Mouse (Mus musculus) Patski (cell line): ENCODE data around the gene Snrk. TPM values are rescaled to one million over a fixed set of nuclear protein-coding genes. Genes with fewer than 3 reads are reported as not detected.

Experiments
- ATAC-seq: fragments of 100-300 bp; one replicate; pipeline ENCODE4 v1.8.0; 2021
- CTCF ChIA-PET: fragments of 350-600 bp; sonication (Branson Sonifier 250); formaldehyde crosslinking; loops from one replicate; lab custom pipeline; 2022; ENCODE audit warnings: inconsistent platforms; lab: Charles Lee
- POLR2A ChIA-PET: fragments of 350-600 bp; sonication (Branson Sonifier 250); formaldehyde crosslinking; loops from one replicate; lab custom pipeline; 2022; ENCODE audit warnings: antibody characterized with exemption, inconsistent platforms; lab: Charles Lee
- DNase-seq: peaks from one replicate; pipeline ENCODE4 v3.0.0-alpha.2; 2011; ENCODE audit warnings: low read depth, low spot score
- H3K27me3 ChIP-seq: fragments of 371-371 bp; one replicate; pipeline ENCODE4 v1.5.1; 2021
- CTCF ChIP-seq: fragments of 100-300 bp; IDR thresholded peaks from one replicate; pipeline ENCODE4 v1.5.1; 2021
- in situ Hi-C: fragments of 300-500 bp; cut with MboI; formaldehyde crosslinking; loops from 3 replicates; pipeline ENCODE4 v1.11.1; 2018; ENCODE audit warnings: low pct_unique_long_range_greater_than_20kb, mixed read lengths
- polyA plus RNA-seq: library from polyadenylated mRNA; unstranded; gene quantifications from one replicate; pipeline ENCODE4 v1.2.3, GENCODE M21; 2021

Gene Snrk
- 28.1 TPM for polyA plus RNA-seq

DNA sequence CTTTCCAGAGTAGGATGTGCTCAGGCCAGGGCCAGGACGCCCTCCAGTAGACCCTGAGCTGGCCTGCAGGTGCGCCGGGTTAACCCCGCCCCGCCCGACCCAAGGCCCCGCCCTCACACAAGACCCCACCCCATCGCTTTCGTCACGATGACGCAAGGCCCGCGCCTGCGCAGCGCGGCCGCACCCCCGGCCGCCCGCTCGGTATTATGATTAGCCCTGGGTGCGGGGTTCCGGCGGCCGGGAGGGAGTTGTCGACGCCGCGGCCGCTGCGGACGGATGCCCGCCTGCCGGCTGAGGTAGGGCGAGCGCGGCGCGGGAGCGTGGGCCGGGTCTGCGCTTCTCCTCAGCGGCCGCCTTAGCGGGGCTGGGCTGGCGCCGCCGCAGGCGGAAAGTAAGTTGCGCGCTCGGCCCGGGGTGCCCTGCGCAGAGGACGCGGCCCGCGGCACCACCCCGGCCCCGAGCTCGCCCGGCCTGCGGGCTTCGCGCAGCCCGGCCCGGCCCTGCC lies at the start of gene Snrk:
Snrk (plus strand) TSS at position 155 of the 505 bp plus-strand sequence.
- DNase-seq (no peak), ATAC-seq (peak; percentile 73)
- in situ Hi-C loops = loop anchor here (5.0 kb wide), 1 partner anchor 95 kb away; no protein-coding TSS in a partner anchor
- peak; percentile 36 for TF ChIP-seq CTCF
- POLR2A ChIA-PET = interaction anchor here (0.6 to 1.2 kb wide), 5 partner anchors 17 to 215 kb away, joined by 3 to 4 read pairs (median 3); no protein-coding TSS in a partner anchor
- CTCF ChIA-PET = interaction anchor here (3.7 kb wide), 1 partner anchor 68 kb away, joined by 15 read pairs; no protein-coding TSS in a partner anchor
- H3K27me3 ChIP-seq = peaks cover 28% of the 10 kb centered on the region

DNA sequence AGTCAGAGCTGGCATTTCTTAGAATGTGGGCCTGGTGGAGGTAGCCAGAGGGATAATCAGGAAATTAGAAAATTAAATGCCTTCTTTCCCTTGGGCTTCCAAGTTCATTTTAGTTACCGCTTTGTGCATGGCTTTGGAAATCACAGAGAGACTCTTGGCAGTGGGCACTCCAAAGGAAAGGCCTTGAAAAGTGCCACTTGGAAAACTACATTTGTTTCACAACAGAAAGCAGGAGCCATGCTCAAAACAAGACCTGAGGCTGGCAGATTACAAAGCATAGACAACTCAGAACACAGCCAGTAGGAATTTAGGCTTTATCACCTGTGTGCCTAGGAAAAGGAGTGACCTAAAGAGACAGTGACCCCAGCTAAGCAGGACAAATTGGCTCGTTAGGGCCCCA lies 49.4 kb upstream of the Snrk start:
- ATAC-seq (no peak), DNase-seq (no peak)
- H3K27me3 ChIP-seq = no peaks in the 10 kb centered on the region
- in situ Hi-C loops = no loop called here
- no peak for TF ChIP-seq CTCF
- ChIA-PET CTCF (no interaction called here), POLR2A (no interaction called here)

DNA sequence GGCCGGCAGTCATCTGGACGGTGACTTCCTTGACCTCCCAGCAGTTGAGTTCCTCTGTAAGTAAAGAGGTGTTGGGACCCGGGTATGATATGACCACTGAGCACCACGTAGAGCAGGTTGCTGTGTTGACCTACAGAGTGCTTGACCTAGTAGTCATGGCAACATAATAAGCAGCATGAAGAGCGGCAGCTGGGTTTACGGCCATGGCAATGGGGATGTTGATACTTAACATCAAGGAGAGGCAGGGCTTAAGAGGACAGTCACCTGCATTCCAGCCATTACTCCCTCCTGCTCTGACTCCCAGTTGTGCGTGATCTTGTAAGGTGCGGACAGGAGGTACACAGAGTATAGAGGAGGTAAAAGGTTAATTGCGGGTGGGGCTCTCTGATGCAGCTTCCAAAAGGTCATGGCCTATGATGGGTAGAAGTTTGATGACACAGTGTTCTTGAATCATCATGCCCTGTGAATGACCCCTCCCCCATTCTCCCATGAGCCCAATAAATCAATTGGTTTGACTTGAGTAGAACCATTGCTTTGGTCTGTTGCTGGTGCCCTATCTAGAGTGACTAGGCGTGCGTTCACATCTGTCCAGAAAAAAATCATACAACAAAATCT lies 47.4 kb upstream of the Snrk start:
- in situ Hi-C loops = no loop called here
- CTCF ChIA-PET = interaction anchor here (1.5 kb wide), 1 partner anchor 175 kb away, joined by 3 read pairs; no protein-coding TSS in a partner anchor
- ATAC-seq (no peak), DNase-seq (no peak)
- H3K27me3 ChIP-seq = no peaks in the 10 kb centered on the region
- POLR2A ChIA-PET = no interaction called here
- no peak for TF ChIP-seq CTCF

DNA sequence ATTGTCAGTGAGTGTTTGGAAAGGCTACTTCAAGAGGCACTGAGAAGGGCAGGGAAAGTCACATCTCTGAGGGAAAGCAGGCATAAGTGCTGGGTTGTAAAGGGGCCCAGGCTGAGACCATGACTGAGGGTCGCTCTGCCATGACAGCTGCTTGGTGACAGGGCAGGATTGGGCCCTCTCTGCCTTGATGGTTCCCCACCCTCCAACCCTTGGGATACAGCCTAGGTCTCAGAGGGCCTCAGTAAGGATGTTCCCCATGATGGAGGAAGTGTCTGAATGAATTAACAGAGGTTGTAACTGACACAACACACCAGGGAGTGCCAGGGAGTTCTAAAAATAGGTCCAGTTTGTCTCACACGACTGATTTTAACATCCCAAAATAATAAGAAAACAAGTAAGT lies 43.1 kb upstream of the Snrk start:
- ChIA-PET CTCF (interaction anchor here (1.3 kb wide), 1 partner anchor 13 kb away, joined by 4 read pairs; no protein-coding TSS in a partner anchor), POLR2A (no interaction called here)
- no peaks in the 10 kb centered on the region for H3K27me3 ChIP-seq
- TF ChIP-seq CTCF = no peak
- DNase-seq (peak; percentile 59), ATAC-seq (no peak)
- in situ Hi-C loops = no loop called here

DNA sequence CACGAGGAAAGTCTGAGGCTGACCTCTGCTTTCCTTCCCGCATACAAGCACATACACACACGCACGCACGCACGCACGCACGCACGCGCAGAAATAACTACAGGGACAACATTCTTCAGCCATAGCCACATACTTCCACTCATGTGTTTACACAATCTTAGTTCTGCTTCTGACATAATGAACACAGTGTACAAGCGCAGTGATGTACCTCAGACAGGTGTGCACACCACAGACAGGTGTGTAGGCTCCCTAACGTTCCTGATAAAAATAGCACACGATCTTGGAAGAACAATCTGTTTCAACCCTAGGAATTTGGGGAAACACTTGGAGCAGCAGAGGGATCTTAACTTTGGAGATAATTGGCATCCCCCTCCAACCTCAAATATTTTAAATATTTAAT lies 42.5 kb upstream of the Snrk start:
- in situ Hi-C loops = no loop called here
- DNase-seq = no peak
- CTCF ChIA-PET = no interaction called here
- POLR2A ChIA-PET = no interaction called here
- ATAC-seq = no peak
- TF ChIP-seq CTCF = no peak
- no peaks in the 10 kb centered on the region for H3K27me3 ChIP-seq

DNA sequence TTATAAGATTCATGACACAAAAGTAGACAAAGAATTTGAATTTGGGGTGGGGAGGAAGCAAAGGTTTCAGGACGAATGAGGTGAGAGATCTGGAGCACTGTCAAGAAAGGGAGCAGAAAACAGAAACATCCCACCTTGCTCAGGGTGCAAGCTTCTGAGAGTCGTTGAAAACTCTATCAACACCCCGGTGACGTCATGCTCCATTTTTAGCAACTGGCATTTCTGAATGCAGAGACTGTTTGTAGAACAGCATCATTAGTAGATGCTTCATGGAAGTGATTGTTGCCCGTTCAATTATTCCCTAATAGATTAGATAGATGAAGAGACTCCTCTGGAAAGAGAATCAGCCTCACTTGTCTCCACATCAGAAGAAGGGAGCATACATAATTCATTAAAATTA lies 38.6 kb upstream of the Snrk start:
- CTCF ChIA-PET = interaction anchor here (1.2 kb wide), 1 partner anchor 11 kb away, joined by 3 read pairs; no protein-coding TSS in a partner anchor
- TF ChIP-seq CTCF = no peak
- no peak for ATAC-seq
- DNase-seq = no peak
- POLR2A ChIA-PET = no interaction called here
- H3K27me3 ChIP-seq = no peaks in the 10 kb centered on the region
- in situ Hi-C loops = no loop called here

DNA sequence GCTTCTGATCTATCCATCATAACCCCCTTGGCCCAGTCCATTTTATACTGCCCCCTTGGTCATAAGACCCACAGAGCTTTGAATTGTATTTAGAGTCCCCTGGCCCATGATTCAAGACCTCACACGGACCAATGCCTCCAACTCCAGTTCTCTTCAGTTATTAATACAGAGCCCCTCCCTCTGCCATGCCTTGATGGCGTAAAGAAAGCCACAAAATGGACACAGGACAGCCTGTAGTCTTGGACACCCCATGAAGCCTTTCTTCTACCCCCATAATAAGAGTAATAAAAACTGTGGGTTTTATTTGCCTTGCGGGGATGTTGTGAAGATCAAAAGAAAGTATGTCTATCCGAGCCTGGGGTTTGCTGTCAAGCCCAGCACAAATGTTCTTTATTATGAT lies 33.4 kb upstream of the Snrk start:
- ChIA-PET POLR2A (interaction anchor here (0.9 kb wide), 1 partner anchor 101 kb away, joined by 3 read pairs; no protein-coding TSS in a partner anchor), CTCF (no interaction called here)
- DNase-seq (no peak), ATAC-seq (no peak)
- H3K27me3 ChIP-seq = no peaks in the 10 kb centered on the region
- TF ChIP-seq CTCF = no peak
- in situ Hi-C loops = no loop called here

DNA sequence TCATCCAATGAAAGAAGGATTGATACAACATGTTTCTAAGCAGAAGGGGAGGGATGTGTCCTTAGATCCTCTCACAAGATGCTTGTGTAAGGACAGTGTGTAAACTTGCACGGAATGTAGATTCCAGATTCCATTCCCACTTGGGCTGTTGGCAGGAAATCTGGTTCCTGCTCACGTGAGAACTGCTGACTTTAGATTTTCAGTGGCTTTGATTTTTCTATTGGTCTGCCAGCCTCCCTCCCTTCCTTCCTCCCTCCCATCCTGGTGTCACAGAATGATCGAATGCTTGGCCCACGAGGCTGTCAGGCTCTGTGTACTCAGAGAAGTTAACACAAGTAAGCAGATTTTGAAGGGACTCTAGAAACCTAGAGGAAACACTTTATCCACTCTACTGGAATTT lies 32.9 kb upstream of the Snrk start:
- no peak for TF ChIP-seq CTCF
- ATAC-seq (no peak), DNase-seq (no peak)
- H3K27me3 ChIP-seq = no peaks in the 10 kb centered on the region
- POLR2A ChIA-PET = no interaction called here
- in situ Hi-C loops = no loop called here
- CTCF ChIA-PET = no interaction called here

DNA sequence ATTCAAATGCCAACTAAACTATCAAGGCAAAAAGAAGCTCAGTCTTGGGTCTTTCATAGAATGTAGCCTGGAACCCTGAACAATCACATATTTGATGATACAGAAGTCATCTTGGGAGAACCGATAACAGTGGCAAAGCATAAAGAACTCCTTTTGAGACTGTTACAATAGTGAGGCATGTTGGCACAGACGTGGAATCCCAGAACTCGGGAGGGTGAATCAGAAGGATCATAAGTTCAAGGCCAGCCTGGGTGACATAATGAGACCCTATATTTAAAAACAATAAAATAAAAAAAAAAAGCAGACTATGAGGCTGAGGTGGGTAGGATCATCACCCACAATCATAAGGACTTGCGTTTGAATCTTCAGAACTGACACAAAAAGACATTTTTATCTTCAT lies 32.4 kb upstream of the Snrk start:
- ChIA-PET POLR2A (no interaction called here), CTCF (interaction anchor here (1.4 to 1.8 kb wide), 2 partner anchors 12 to 100 kb away, joined by 3 to 4 read pairs; no protein-coding TSS in a partner anchor)
- no peaks in the 10 kb centered on the region for H3K27me3 ChIP-seq
- DNase-seq = no peak
- TF ChIP-seq CTCF = no peak
- in situ Hi-C loops = no loop called here
- no peak for ATAC-seq

DNA sequence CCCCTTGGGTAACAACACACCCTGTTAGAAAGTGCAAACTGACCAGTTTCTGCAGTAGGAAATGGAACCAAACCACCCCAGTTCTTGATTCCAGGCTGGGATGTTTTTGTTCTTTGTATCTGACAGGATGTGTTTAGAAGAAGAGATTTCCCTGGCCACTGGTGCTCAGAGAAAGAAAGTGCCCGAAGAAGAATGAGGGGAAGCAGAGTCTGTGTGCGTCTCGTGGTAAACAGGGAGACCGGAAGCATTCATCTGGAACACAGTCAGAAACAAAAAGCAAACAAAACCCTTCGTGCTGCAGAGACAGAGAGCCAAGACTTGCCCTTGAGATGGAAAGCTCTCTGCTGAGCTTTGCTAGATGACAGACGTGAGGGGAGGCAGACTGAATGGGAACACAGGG lies 32.0 kb upstream of the Snrk start:
- no peaks in the 10 kb centered on the region for H3K27me3 ChIP-seq
- DNase-seq (no peak), ATAC-seq (no peak)
- in situ Hi-C loops = no loop called here
- POLR2A ChIA-PET = interaction anchor here (1.3 kb wide), 1 partner anchor 32 kb away, joined by 4 read pairs; the partner anchor contains the start of gene Snrk
- CTCF ChIA-PET = interaction anchor here (1.4 to 1.8 kb wide), 2 partner anchors 12 to 100 kb away, joined by 3 to 4 read pairs; no protein-coding TSS in a partner anchor
- TF ChIP-seq CTCF = no peak

DNA sequence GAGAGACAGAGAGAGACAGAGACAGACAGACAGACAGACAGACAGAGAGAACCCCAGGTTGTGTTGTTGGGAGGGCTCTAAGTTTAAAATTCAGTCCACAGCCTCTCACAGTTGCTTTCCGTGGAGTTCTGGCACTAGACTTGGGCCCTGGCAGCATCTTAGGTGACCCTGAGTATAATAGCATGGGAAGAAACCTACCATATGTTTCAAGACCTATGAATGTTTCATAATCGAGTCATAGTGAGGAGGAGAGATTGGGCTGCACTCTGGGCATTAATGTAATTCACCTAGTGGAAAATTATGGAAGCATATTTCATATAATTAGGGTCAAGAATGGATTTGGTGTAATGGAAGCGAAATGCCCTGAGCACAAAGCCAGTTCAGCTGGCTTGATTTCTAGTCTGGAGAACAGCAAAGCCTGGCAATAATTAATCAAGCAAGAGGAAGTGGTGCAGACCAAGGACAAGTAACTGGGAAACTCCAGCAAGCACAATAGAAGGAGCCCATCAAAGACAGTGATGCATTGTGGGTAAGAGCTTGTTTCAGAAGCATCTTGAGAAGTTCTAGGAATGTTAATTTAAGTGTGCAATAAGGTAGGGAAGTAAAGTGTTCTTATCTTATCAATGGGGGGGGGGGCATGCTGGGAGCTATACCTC lies 31.4 kb upstream of the Snrk start:
- DNase-seq (no peak), ATAC-seq (no peak)
- ChIA-PET CTCF (interaction anchor here (1.4 to 1.8 kb wide), 2 partner anchors 11 to 99 kb away, joined by 3 to 4 read pairs; no protein-coding TSS in a partner anchor), POLR2A (interaction anchor here (1.3 kb wide), 1 partner anchor 32 kb away, joined by 4 read pairs; the partner anchor contains the start of gene Snrk)
- TF ChIP-seq CTCF = no peak
- in situ Hi-C loops = no loop called here
- no peaks in the 10 kb centered on the region for H3K27me3 ChIP-seq
